Mouse (Mus musculus) layer of hippocampus, postnatal 25 days (tissue): ENCODE measurements around the gene Adgrl4. TPM values are rescaled to one million over a fixed set of nuclear protein-coding genes. Genes with fewer than 3 reads are reported as not detected.

Experiments used
- DNase-seq, 2 experiments: peaks; one replicate each; pipeline ENCODE4 v3.0.0; 2022; ENCODE audit warnings: mixed read lengths in 2 of 2, low spot score in 1 of 2; ENCODE audit errors: extremely low spot score in 1 of 2
- total RNA-seq, 2 experiments: library from RNA; stranded (reverse); gene quantifications; 2 replicates each; pipeline ENCODE4 v1.2.3; 2021

Gene Adgrl4
- 10 to 100 TPM; 16.0 to 19.5 TPM for total RNA-seq

DNA sequence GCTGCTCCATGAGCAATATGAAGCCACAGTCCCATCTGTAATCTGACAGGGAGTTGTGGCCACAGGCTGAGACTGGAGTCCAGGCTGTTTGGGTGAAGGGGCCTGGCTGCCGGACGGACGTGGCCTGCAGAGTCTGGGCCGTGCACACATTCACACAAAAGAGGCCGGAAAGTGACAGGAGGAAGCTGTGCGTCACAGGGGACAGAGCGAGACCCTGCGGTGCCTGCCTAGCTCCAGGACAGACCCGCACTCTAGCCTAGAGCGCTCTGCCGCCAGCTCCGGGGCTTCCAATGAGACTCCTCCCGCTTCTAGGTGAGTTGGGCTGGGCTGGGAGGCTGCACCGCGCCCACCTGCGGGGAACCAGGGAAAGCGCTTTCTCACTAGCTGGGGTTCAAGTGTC, at the start of gene Adgrl4:
Adgrl4 (plus strand) TSS at position 195 of the 400 bp plus-strand sequence.
- no peak for DNase-seq

DNA sequence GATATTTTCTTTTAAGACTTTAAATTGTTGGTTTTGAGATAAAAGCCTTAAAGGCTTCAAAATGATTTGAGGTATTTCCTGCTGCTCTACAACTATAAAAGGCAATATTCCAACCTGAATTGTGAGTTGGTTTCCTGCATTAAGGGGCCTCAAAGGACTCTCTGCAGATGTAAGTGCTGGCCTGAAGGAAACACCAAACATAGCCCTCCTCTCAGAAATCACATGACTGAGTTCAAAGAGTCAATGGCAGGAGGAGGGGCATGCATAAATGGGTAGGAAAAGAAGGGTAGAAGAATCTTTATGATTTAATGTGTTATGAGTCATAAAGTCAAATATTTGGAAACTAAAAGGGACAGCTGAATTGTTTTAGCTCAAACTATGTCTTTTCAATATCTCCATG, 46.8 kb upstream of the Adgrl4 start:
- DNase-seq = no peak

DNA sequence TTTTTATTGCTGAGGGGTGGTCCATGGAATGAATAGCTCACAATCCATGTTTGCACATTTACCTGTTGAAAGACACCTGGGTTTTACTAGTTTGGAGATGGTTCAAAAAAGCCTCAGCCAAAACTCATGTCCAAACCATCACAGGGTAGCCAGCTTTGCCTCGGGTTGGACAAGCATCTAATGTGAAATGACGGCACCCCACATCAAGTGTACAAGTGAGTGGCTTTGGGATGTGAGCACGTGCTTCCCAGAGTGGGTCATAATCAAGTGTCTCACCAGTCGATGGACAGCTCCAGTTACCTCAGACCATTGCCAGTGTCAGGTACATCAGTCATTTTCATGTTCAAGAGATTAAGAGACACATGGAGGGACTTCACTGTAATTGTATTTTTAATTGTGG, 44.8 kb upstream of the Adgrl4 start:
- no peak for DNase-seq

DNA sequence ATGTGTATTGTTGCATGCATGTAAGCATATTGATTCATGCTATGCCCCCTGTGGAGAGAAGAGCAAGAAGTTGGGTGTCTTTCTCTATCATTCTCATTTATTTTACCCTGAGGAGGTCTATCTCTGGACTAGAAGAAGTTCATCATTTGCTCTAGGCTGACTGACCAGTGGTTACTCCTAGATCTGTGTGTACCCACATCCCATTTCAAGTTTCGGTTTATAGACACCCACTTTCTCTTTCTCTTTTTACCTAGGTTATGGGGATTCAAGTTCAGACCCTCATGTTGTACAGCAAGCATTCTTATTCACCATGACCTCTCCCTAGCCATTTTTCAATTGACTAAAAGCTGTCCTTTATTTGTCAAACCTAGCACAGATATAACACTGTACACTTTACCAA, 44.4 kb upstream of the Adgrl4 start:
- DNase-seq = no peak

DNA sequence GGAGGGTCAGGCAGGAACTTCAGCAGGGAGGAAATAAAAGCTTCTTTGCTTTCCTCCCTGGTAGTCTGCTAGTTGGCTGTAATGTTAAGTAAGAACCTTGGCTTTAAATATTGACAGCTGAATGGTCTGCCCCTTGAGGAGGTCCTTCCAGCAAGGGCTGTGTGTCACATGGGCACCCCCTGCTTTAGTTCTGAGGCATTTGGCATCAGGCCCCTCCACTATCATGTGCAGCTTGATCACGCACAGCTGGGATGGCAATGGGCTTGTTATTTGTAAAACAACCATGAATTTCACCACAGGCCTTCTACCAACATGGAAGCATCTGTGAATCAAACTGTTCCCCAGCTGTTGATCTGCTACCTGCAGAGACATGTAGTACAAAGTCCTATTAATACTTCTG, 38.4 kb upstream of the Adgrl4 start:
- DNase-seq = no peak

DNA sequence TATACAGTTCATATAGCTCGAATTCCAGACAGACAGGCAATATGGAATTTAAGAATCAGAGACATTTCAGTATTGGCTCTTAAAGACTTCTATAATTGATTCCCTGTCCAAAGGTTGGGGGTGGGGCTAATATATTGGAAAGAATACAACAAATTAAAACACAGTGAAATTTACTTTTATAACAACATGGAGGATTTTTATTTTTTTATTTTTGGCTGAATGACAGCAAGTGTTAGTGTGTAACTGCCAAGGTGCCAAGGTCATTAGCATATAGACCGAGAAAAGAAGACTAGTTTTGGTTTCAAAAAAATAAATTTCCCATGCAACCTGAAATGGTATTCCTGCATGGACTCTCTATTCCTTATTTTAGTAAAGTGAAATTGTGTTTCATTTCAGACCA, 26.7 kb upstream of the Adgrl4 start:
- no peak for DNase-seq

DNA sequence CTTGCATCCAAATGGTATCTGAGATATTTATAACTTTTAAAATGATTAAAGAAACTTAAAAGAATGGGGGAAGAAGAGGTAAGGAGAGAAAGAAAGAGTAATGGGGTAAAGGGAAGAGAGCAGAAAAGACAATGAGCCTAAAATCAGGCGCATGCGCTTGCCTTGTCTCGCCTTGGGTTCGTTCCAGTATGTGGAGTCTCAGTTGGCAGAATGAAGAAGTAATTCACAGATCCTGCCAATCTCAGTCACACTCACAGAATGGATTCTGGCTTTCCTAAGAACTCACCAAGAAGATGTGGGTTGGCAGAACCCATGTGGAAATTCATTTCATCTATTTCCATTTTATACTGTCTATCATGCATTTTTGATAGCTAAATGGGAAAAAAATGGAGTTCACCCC, 26.2 kb upstream of the Adgrl4 start:
- DNase-seq = no peak

DNA sequence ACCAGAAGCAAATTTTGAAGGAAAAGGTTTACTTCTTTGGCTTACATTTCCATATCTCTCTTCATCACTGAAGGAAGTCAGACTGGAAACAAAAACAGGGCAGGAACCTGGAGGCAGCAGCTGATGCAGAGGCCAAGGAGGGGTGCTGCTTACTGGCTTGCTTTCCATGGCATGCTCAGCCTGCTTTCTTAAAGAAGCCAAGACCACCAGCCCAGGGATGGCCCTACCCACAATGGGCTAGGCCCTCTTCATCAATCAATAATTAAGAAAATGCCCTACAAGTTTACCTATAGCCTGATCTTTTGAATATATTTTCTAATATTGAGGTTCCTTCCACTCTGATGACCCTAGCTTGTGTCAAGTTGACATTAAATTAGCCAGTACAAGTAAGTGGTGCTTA, 20.8 kb upstream of the Adgrl4 start:
- no peak for DNase-seq

DNA sequence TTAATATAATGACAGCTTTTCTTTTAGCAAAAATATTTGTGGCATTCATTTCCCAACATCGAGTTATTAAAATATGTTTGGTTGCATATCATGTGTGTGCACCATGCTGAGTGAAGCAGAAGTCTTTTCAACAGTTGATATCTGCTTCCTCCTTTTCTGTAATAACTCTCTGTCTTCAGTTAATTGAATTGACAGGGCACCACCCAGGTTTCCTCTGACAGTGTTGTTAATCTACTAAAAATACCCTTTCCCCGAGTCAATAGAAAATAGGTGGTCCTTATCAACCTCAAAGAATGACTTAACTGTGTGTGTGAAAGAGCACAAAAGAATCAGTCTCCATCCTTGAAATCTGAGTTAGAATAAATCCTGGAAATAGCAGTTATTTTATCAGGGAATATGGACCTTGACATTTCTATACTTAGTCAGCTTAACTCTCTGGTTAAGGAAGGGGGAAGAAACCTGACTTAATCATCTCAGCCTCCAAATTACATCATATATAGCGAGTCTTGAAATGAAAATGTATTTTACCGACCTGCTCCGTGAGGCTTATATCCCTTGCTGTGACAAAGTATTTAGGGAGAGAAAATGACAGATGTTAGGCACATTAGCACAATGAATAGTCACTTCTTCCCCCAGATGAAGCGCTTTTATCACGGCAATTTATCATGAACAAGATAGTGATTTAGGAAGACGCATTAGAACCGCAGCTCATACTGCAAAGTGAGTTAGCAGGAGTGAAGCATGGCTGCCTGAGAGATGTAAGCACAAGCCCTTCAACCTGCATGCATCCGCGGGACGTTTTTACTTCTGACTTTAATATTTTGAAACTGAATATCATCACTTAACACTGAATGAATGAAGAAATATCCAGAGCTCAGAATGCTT, 19.8 kb upstream of the Adgrl4 start:
- no peak for DNase-seq

DNA sequence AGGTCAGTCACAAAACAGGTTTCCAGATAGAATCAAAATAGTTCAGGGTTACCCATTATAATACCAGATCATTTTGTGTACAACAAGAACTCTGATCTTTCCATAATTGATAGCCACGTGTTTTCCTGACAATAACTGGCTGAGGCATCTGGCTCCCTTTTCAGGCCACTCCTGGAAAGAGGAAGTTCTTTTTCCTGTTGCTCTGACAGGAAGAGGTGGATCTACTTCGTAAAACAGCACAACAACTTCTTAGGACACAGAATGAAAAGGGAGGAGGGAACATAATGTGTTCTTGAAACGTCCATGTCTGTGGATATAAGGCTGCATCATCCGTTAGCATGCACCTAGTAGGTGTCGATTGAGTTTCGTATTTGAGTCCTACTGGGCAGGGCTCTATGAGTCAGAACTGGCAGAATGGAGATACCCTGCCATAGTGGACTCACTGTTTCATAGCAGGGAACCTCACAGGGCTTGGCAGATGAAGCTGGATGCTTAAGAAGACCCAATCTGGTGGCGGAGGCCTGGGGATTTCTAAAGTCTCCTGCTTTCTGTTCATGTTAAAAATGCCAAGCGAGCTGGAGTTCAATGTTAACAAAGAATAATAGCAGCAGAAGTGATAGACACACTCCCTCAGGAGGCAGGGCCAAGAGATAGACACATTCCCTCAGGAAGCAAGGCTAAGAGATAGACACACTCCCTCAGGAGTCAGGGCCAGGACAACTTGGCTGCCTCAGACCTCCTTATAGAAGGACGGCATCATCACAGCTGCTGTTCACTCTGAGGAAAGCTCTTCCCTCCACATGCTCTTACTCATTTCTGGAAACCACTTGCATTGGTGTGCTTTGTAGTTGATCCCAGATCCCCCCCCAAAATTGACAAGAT, 13.1 kb upstream of the Adgrl4 start:
- DNase-seq = no peak

DNA sequence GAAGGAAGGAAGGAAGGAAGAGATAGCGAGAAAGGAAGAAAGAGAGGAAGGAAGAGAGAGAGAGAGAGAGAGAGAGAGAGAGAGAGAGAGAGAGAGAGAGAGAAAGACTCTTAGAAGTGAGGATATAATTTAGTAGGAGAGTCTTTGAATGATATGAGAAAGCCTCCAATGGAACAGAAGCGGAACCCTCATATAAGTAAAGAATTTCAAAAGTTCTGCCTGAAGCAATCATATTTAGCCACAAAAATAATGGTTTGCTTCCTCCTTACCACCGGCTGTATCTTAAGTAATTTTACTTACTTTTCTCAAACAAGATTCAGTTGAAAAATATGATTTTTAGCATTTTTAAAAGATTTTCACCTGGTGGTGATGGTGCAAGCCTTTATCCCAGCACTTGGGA, 7.6 kb upstream of the Adgrl4 start:
- DNase-seq = no peak

DNA sequence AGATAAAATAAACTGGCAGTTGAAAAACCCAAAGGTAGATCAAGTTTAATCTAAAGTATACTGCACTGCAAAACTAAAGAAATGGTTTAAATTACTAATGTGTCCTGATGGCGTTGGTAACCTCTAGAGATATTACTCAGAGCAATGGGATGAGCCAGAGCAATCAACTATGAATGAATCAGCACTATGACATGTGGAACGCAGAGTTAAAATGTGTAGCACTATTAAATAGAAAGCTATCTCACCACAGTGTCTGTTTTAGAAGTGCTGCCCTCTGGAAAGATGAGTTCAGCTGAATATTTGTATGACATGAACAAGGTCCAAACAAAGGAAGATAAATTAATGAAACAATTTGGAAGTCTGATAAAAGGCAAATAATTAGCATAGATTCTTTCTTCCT, 6.2 kb upstream of the Adgrl4 start:
- no peak for DNase-seq

DNA sequence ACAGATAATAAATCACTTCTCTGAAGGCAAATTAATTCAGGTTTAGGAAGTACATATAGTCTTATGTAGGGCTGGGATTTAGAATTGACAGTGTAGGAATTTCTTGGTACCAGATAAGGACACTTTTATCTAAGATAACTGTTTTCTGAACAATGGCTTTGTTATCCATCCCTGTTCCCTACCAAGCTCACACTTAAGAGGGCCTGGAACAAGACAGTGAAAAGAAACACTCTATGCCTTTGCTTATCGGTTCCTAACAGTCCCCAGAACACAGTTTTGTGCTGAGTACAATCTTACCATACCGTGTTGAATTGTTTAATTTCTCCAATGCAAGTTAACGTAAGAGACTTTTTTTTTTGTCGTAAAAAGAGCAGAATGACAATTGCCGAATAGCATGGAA, 677 bp downstream of the Adgrl4 start:
- no peak for DNase-seq

DNA sequence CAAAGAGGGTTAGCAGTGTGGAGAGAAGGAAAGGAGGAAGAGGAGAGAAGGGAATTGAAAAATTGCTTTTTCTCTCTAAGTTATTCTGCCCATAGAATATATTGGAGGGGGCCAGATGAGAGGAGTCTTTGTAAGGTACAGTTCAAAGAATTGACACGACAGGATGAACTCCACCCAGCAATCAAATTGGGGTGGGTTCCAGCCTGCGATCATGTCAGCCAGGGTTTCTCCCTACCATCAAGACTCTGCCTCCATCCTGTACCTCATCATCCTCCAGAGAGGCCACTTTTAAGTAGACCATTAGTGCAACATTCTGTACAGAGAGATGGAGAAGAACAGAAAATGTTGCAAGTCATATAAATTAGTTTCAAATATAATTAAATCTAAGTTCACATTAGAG, 2.3 kb downstream of the Adgrl4 start:
- DNase-seq = no peak

DNA sequence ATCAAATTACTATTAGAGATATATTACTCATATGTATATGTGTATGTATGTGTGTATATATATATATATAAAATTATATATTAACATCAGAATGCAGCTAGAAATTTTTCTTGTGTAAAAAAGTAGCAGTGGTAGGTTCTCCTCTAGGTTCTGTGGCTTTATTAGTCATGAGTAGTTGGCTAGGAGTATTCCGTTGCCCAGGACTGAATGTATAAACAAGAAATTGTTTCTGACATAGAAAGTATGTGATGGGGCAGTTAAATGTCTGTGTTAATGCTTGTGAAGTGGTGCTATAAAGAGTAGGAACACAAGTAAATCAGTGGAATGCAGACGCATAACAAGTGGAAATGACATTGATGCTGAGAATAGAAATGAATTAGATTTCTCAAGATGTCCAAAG, 4.3 kb downstream of the Adgrl4 start:
- DNase-seq = no peak

DNA sequence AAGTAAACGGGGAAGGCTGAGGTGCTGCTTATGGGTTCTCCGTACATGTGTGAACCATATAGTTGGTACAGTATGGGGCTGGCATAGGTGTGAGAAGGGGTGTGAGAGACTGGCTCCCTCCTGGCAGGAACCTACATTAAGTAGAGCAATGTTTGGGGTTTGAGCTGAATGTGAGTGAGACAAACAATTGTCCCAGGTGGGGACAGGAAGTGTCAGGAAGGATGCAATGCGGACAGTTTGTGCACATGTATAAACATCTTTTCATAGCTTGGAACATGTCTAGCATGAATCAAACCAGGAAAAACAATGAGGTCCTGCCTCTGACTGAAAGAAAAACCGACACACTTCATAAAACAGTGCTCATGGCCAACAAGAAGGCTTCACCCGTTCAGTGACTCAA, 5.8 kb downstream of the Adgrl4 start:
- DNase-seq = no peak

DNA sequence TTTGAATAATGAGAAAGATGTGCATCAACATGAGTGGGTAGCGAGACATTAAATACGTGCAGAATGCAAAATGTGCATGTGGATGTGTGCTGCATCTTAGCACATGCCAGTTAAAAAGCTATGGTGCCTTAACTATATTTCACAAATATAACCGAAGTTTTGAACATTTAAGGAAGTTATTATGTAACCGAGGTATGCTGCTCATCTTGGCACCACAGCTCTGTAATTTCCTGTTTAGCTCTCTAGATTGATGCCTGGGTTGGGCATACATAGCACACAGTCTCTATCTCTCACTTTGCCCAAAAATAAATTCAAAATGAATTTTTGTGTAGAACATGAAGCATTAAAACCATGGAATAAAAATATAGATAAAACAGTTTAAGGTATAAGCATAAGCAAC, 6.6 kb downstream of the Adgrl4 start:
- DNase-seq = no peak

DNA sequence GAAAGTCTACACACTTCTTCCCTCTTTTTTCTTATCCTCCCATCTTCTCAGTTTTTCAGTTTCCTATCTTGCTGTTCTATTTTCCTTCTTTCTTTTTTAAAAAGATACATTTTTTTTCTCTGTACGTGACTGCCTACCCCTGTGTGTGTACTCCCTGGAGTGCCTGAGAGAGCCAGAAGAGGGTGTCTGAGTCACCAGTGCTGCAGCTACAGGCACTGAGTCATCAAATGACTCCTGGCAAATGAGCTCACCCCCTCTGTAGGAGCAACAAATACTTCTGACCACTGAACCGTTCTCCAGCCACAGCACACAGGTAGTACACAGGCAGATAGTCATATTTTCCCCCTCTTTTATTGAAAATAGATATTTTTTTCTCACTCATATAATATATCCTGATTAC, 8.2 kb downstream of the Adgrl4 start:
- no peak for DNase-seq

DNA sequence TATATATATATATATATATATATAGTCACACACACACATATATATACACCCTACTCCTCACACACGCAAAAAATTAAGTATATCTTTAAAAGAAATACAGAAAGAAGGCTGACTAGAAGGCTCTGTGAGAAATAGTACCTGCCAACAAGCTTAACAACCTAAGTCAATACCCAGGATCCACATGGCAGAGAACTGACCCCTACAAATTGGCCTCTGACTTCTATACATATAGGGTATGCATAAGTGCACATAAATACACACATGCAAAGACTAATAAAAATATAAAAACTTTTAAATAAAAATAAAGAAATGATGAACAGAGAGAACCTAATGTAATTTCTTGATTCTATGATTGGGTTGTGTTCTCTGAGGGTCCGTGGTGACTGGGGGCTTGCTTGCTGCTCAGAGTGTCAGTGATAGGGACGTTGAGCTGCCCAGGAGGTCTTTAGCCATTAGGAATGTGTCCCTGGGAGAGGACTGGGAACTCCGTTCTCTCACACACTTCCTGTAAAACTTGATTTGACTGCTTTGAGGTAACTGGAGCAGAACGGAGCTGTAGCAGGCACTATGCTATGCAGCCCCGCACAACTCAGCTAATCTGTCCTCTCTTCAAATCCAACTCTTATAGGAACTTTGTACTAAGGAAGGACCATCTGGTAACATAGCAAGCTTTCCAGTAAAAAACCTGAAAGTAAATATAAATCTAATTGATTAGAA, 17.5 kb downstream of the Adgrl4 start:
- DNase-seq = no peak

DNA sequence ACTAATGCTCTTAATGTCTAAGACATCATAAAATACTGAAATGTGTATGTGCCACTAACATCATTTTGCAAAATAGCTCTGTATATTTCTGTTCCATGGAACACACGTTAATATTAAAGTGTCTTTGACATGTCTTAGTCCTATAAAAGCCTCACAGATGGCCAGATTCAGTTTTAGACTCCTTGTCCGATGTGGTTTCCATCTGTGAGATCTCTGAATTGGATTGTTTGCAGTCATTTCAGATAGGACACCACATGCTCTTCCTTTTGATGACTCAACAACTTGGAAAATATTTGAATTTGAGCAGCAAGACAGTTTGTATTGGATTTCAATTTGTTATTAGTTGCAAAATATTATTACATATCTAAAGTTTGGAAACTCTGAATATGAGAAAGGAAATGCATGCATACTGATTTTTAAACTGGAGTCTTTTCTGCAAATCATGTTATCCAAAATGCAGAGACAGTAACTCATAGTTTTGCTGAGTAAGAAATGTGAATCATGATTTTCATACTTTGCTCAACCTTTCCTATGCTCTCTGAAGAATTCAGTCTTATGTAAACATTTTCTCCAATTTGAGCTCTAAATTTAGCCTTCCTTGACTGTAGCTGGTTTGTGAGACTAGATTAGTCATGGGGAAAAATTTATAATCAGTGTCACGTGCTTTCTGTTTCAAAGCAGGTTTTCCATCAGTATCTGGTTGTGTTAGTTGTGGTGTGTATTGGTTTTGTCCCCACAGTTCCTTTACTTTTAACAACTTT, 21.9 kb downstream of the Adgrl4 start:
- no peak for DNase-seq
